In genomic region chr14:123240738-123241137, GRCm38 (mm10) we compare ENCODE assay signal across 14 mouse cellular contexts.
"Had no signal": no experiment of that assay in that cellular context is flagged by ENCODE, and none has a peak within 500 bp of the region (broad histone marks: within the 10 kb centered on the region; RNA-seq: fewer than 3 reads in every experiment).

No protein-coding gene starts in this region.

- H3K36me3 ChIP-seq: limb, embryonic 12.5 days; limb, embryonic 15.5 days; lung, embryonic 15.5 days; midbrain, embryonic 10.5 days; midbrain, embryonic 13.5 days; neural tube, embryonic 13.5 days; stomach, embryonic 15.5 days had no signal

- H3K4me1 ChIP-seq: limb, embryonic 15.5 days; lung, embryonic 15.5 days; megakaryocyte, embryonic 14.5 days; midbrain, embryonic 10.5 days; midbrain, embryonic 13.5 days; neural tube, embryonic 13.5 days; stomach, embryonic 15.5 days had no signal

- H3K4me3 ChIP-seq: limb, embryonic 12.5 days; limb, embryonic 15.5 days; lung, embryonic 15.5 days; megakaryocyte, embryonic 14.5 days; midbrain, embryonic 10.5 days; midbrain, embryonic 13.5 days; myocyte; neural tube, embryonic 13.5 days; stomach, embryonic 15.5 days had no signal

- H3K9ac ChIP-seq: limb, embryonic 12.5 days; limb, embryonic 15.5 days; liver, embryonic 14.5 days; lung, embryonic 15.5 days; midbrain, embryonic 13.5 days; neural tube, embryonic 13.5 days; stomach, embryonic 15.5 days had no signal

- DNase-seq: kidney, adult 18-20 months; right cerebral cortex, postnatal 25 days; spleen, adult 18-20 months; thymus, postnatal 36 days had no signal

- H3K27me3 ChIP-seq: limb, embryonic 12.5 days; limb, embryonic 15.5 days; lung, embryonic 15.5 days; megakaryocyte, embryonic 14.5 days; midbrain, embryonic 13.5 days; neural tube, embryonic 13.5 days; stomach, embryonic 15.5 days had no signal

- H3K27ac ChIP-seq: limb, embryonic 12.5 days; limb, embryonic 15.5 days; liver, embryonic 14.5 days; lung, embryonic 15.5 days; midbrain, embryonic 10.5 days; midbrain, embryonic 13.5 days; neural tube, embryonic 13.5 days; stomach, embryonic 15.5 days had no signal

- H3K9me3 ChIP-seq: limb, embryonic 12.5 days; limb, embryonic 15.5 days; lung, embryonic 15.5 days; megakaryocyte, embryonic 14.5 days; midbrain, embryonic 10.5 days; midbrain, embryonic 13.5 days; neural tube, embryonic 13.5 days; stomach, embryonic 15.5 days had no signal

- H3K4me2 ChIP-seq: limb, embryonic 12.5 days; limb, embryonic 15.5 days; lung, embryonic 15.5 days; midbrain, embryonic 13.5 days; neural tube, embryonic 13.5 days; stomach, embryonic 15.5 days had no signal
